Mouse (Mus musculus): ENCODE results near the gene Poc1b.
A peak's percentile ranks its signal among the peaks of the same experiment; 100 is the strongest.

Gene Poc1b

DNA sequence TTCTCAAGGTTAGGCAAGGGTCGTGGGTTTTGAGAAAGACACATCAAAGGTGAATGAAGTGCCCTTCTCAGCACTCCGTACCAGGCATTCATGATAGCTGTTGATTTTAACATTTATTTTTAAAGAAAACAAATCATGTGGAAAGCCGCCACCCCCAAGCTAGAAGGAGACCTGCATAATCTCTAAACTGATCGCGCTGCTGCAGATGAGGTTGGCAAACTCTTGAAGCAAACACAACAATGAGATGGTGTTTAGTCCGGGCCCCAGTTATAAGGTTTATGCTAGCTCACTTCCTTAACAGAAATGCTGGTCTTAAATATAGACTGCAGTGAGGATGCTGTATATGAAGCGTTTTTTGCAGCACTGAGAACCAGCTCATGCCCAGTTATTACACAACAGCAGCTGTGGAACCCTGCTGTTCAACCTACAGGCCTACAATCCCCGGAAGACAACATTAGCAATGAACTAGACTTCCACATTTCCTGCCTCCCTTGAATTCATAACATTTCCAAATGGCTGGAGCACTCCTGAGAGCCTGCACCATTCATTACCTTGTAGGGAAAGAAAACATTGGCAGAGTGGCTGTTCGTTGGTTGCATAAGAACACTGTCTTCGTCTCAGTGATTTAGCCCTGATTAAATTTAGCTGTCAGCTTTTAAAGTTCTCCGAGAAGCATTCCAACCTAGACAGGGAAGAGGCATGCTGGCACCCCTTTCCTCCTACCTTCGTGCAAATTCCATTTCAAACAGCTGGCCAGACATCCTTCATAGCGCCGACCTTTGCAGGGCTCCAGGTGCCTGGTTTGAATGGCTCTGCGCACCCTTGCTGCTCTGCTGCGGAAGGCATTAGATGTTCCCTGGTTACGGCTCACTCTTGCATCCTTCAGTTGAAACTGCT, 121.4 kb downstream of the Poc1b start:
- DNase-seq (ENCODE audit: low spot score) = no peak

DNA sequence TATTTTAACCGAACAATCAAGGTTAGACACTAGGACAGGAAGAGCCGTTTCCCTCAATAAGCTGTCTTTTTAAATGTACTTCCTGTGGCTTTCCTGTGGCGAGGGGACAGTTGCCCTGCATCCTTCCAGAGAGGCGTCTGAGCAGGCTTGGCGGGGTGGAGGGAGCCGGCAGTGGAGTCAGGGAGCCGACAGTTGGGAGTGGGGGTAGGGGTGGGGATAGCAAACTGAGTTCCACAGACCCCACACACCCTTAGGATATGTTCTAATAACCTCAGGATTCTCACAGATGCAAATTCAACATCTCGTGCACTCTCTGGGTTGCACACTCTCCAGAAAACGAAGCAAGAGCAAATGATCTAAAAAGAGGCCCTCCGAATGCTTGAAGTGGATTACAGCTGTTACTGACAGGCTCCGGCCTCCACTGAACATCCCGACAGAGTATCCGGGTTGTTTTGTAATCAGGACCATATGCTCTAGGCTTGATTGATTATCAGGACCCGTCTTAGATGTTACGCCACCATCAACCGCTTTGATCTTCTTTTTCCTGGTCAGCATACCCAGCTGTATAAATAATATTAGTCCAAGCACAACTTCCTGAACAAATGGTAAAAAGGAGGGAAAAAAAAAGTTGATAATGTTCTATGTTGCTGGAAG, 122.3 kb downstream of the Poc1b start:
- no peak for DNase-seq (ENCODE audit: low spot score)

DNA sequence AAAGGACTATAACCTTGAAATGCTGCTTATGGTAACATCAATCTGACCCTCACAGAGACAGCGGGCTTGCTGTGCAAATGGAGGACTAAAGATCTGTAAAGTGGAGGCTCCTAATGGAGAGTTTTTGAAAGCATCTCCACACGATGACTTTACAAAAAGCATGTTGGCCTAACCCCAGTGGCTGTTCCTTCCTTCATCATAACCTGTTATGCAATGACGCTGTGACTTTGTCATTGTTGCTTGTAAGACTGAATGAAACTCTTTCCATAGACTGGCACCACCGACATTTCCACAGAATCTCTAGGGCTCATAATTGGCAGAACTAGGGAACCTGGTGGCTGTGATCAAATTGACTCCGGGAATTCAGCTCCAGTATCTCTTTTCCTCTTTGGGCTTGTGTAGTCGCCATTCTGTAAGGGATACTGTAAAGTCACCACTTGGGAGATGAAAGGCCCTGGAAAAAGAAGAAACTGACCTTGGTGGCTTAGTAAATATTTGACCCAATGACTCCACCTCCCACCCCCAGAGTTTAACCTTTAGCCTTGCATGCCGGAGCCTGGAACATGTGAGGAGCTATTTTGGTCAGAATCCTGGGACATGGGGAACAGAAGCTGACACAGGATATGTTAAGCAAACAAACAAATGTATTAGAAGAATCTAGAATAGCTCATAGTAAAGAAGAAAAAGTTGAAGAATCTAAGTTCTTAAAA, 125.8 kb downstream of the Poc1b start:
- DNase-seq (ENCODE audit: low spot score) = peak; percentile 87

DNA sequence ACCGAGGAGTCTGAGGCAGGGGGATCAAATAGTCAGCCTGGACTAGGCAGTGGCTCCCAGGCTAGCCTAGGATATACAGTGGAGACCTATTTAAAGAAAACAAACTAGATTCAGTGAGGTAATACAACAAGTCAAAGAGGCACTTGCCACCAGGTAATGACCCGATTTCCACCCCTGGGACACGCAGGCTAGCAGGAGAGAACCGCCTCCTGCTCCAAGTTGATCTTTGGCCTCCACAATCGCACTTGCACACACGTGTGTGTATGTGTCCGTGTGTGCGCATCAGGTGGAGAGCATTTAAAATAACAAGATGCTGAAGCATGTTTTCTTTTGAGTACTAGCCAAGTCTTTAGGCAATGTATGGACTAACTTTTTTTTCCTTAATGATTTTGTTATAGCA, 127.5 kb downstream of the Poc1b start:
- no peak for DNase-seq (ENCODE audit: low spot score)

DNA sequence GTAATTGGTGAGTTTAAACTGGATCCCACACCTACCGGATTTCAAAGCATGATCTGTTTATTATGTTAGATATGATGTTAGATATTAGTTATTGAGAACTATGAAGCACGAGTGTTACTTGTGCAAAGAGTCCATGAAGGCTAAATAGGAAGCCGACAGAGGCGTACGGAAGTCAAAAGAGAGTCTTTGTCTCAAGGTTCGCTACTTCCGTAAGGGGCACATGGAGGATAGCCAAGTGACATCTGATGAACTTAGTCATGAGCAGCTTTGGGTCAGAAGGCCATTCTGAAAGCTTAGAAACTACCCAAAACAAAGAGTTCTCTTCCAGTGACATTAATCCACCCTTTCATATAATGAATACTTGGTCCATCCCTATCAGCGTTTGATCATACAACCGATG, 128.2 kb downstream of the Poc1b start:
- DNase-seq (ENCODE audit: low spot score) = no peak

DNA sequence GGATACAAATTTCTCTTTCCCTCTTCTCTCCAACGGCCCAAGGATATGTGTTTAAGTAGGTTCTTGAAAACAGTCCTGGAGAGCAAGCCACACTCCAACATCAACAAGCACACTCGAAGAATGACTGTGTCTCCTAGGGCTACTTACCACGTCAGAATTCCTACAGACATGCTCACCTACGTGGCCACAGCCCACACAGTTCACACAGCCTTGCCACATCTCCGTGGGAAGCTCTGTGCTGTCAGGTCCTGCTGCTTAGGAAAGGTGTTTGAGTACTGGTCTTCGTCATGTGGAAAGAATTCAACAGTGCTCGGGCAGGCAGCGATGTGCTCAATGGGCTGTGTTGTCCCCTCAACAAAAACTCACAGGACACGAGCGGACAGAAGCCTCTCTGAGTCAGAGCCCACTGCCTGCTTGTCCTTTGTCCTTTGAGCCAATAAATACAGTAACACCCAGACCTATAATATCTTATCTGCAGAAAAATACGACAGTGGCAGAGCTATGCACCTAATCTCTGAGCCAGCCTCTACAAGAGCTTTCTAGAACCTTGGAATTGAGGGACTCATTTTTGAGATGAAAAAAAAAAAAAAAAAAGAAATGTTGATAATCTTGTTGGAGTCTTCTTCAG, 130.5 kb downstream of the Poc1b start:
- no peak for DNase-seq (ENCODE audit: low spot score)

DNA sequence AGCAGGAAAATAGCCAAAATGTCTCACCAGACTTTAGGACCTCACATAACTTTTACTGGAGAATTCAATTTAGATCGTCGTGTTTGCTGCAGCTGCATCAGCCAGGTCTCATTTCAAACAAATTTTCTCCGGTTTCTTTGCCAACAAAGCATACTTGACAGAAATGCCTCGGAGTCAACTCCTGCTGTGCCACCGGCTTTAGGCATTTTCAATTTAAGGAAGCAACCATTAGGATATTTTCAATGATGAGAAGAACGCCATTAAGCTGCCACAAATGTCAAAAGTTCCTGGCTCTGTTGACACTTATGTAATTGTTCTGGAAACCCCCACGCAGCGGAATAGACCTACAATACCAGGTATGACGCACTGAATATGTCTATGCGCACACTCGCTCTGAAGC, 131.7 kb downstream of the Poc1b start:
- no peak for DNase-seq (ENCODE audit: low spot score)

DNA sequence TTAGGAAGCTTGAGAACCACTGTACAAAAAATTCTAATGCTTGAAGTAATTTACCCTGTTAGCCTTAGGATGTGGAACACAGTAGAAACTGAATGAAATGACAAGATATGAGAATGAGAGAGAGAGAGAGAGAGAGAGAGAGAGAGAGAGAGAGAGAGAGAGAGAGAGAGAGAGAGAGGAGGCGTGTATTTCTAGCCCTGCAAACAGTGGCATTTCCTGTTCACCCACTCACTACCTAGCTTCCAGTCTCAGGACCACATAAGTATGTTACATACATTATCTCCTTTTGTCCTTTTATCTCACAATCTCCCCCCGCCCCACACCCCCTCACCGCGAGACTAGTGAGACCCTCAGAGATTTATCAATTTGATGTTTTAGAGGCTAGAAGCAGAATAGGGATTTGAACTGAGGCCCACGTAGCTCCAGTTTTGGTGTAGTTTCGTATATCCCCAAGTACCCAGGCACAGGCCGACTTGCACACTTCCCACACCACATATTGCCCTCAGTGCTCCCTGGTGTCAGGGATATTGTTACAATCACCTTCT, 134.5 kb downstream of the Poc1b start:
- DNase-seq (ENCODE audit: low spot score) = no peak

DNA sequence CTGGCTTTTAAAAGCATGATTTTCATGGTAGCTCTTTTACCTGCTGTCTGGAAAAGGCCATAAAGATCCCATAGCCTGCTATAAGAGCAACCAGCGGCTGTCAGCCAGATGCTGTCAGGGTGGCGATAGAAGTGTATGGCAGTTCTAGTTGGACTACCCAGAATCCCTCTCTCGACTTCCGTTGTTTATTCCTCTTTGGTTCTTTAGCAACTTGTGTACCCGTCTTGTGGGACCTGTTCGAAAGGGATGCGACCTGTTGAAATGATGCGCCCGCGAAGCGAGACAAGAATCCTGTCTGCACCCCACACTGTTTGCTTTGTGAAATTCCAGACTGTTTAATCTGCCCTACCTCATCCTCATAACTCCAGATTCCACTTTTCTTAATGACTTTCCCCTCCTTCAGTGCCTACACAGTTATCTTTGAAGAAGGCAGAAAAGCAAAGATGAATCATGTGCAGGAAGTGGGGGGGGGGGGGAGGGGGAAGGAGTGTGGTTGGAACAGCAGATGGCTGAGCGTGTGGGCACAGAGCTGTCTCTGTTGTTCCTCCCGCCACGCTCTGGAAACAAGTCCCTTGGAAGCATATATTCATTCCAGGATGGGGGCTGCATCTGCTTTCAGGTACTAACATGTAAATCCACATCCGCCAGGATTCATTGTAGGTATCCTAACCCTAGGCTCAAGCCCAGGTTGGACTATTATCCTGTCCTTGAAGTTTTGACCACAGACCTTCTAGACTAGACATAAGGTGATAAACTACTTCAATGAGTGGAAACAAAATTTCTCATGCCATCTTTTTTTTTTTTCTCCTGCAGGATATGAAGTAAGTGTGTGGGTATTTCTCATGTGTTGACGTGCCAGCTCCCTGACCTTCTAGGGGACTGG, 135.2 kb downstream of the Poc1b start:
- no peak for DNase-seq (ENCODE audit: low spot score)

DNA sequence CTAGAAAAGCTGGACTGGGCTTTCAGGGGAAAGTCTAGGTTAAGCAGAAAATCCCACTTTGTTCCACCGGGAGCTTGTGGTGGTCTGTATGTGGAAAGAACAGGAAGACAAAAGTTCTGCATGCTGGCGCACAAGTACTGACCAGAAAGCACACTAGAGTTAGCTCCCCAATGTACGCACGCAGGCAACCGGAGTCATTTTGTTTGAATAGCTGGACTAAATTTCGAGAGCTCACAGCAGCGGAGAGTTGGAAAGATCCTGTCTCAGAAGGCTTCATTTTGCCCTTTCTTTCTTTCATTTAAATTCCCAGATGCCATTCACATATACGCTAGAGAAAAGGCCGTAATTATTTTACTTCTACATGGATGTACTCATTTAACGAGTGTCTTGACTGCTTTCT, 135.9 kb downstream of the Poc1b start:
- DNase-seq (ENCODE audit: low spot score) = no peak

DNA sequence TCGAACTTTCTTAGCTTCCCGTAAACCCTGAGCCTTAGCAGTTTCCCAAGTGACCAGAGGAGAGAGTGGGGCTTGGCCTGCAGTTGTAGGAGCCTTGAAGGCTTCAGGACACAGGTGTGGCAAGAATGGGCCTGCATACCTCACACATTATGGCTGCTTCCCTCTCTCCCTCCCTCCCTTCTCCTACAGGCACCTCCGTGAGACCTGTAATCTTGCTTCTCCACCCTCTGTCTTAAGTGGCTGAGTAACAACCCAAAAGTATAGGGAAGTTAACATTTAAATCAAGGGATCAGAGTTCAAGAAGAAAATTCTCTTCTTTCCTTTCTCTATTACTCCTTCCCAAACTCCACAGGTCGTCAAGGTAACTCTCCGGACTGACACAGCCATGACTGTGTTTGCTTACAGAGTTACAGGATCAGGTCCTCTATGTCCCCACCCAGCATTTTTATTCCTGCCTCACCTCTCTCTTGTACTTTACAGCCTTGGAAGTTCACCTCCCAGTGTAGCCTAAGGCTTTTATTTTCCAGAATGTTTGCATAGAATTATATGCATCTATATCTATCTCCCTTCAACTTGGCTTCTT, 137.2 kb downstream of the Poc1b start:
- no peak for DNase-seq (ENCODE audit: low spot score)

DNA sequence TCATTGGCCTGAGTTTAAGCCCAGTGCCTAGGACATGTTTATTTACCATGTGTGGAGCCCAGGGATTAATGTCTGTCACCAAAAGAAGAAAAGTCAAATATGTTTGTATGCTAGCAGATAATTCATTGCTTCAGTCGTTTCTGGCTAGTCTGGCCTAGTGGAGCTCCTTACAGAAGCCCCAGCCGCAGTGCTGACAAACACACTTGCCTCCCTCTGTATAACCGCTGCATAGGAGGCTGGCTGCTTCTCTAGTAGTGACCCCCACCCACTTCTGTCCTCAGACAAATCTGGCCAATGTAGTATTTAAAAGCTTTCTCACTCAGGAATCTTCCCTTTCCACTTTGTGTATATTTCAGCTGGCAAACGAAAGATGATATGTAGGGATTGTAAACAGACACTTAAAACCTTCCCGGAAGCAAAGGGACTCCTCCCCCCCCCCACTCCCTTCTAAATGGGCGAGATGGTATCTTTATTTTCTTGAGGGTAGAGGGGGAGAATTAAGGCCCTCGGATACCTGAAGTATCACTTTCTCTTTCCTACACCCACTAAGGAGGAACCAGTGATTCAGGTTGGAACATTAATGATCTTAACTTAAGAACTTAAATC, 137.9 kb downstream of the Poc1b start:
- DNase-seq (ENCODE audit: low spot score) = no peak

DNA sequence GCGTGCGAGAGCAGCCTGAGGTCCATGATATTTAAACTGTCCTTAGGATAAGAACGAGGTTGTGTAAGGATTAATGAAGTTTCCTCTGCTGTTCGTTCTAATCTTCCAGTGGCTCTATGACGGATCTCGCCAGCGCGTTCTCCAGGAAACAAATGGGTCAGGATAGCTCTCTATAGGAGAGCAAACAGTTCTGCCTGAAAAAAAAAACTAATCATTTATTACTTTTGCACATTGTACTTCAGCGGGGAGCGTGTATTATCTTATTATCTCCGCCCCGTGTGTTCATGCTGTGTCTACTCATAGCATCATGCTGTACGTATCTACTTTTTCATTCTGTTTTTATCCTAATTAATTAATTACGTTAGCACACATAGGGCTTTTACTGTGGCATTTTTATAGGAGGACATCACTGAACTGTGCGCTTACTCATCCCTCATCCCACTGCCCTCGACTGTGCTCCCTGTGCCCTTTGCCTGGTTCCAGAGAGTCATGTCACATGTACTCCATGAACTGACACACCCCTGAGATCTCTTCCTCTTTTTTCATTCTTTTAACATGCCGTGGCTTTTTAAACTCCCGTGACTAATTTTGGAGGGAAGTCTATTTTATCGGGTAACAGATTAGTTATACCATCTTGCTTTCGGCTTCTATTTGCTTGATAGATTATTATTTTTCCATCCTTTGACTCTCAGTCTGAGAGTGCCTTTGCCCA, 140.1 kb downstream of the Poc1b start:
- DNase-seq (ENCODE audit: low spot score) = no peak

Data from yolk sac, embryonic 10.5 days (tissue).